Mouse (Mus musculus): ENCODE measurements around the gene Orai3.

The Orai3 gene

GRCm38 (mm10) chr7:127799738-127800137 is 30.1 kb downstream of the Orai3 start:
- DNase-seq (ENCODE audit: low read depth) = no peak

DNA sequence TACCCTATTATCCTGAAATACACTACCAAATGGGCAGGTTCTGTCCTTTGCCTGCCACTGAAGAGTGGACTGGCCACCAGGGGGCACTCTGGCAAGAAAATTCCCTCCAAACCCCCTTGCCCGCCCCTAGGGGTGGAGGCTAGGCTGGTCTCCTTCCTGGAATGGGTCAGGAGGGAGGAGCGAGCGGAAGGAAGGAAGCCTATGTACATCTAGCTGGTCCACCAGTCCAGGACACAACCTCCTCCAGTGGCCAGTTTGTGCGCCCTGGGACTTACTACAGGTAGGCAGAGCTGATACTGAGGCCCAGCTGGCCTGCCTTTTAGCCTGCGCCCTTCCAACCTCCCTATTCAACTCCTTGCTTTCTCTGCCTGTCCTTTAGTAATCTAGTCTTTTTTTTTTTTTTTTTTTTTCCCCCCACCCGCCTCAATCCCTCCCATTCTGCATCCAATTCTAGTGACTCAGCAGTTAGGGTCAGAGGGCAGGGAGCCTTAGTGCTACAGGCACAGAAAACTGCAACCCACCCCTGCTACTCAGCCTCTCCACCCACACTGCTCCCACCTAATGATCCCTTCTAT is 30.9 kb downstream of the Orai3 start, which contains the start of gene Hsd3b7:
Hsd3b7 (plus strand) TSS at position 170 of the 575 bp plus-strand sequence.
- DNase-seq (ENCODE audit: low read depth) = peak; percentile 82

DNA sequence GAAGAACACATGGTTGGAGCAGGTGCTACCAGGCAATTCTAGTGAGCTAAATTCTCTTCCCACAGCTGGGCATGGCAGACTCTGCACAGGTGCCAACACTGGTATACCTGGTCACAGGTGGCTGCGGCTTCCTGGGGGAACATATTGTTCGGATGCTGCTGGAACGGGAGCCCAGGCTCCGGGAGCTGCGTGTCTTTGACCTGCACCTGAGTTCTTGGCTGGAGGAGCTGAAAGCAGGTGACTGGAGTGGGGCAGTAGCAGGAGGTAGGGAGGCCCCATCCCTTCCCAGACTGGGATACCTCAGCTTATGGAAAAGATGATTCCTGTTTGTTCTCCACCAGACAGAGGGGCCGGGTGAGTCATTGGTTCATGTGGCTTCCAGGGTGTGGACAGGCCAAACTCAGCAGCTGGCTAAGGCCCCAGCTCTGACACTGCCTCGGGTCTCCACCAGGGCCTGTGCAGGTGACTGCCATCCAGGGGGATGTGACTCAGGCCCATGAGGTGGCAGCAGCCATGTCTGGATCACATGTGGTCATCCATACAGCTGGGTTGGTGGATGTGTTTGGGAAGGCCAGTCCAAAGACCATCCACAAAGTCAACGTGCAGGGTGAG is 31.5 kb downstream of the Orai3 start:
- no peak for DNase-seq (ENCODE audit: low read depth)

GRCm38 (mm10) chr7:127802313-127802712 is 32.7 kb downstream of the Orai3 start:
- DNase-seq (ENCODE audit: low read depth) = no peak

DNA sequence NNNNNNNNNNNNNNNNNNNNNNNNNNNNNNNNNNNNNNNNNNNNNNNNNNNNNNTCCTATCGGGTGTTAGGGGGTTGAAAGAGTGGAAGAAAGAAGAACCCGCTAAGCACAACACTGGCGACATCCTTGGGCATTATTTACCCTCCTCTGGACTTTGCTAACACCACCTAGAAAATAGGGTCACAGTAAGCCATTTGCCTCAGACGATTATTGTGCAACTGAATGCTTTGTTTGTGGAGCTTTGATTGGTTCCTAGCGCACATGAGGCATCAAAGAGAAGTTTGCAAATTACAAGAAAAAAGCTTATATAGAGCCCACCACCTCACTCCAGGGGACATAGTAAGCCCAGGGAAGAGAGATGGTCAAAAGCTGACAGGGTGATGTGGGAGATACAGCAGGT is 39.2 kb downstream of the Orai3 start:
- DNase-seq (ENCODE audit: low read depth) = no peak

GRCm38 (mm10) chr7:127809846-127810245 is 40.2 kb downstream of the Orai3 start:
- DNase-seq (ENCODE audit: low read depth) = no peak

GRCm38 (mm10) chr7:127810650-127811049 is 41.0 kb downstream of the Orai3 start:
- DNase-seq (ENCODE audit: low read depth) = no peak

- no peak for DNase-seq (ENCODE audit: low read depth)
Observed at GRCm38 (mm10) chr7:127811240-127811639, 41.6 kb downstream of the Orai3 start.

GRCm38 (mm10) chr7:127812292-127812691 is 42.7 kb downstream of the Orai3 start:
- no peak for DNase-seq (ENCODE audit: low read depth)

GRCm38 (mm10) chr7:127813821-127814220 is 44.2 kb downstream of the Orai3 start:
- no peak for DNase-seq (ENCODE audit: low read depth)

DNA sequence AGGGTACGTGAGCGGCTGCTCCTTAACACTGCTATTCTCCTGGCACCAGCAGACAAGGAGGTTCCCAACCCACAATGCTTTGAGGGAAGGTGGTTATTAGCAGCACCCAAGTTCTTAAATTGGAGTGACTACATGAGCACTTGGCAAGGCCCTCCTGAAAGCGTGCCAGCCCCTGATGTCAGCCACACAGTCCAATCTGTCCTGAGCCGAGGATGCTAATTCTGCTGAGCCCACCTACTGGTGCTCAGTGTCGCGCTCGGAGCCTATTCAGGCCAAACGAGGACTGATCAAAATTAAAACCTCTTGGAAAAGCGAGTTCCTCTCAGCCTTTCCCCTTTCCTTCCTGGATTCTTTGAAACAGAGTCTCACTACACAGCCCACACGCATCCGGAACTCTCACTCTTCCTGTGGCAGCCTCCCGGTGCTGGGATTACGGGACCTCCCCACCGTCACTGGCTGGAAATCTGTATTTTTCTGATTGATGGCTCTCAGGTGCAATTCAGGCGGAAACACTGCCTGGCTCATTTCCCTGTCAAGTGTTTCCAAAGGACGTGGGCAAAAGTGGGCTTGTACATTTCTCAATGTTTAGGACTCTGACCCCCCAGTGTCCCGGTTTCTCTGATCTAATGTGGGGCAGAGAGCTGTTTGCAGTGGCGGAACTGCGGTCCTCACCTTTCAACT is 44.8 kb downstream of the Orai3 start:
- DNase-seq (ENCODE audit: low read depth) = no peak

- DNase-seq (ENCODE audit: low read depth) = no peak
Observed at GRCm38 (mm10) chr7:127815116-127815665, 45.6 kb downstream of the Orai3 start.

DNA sequence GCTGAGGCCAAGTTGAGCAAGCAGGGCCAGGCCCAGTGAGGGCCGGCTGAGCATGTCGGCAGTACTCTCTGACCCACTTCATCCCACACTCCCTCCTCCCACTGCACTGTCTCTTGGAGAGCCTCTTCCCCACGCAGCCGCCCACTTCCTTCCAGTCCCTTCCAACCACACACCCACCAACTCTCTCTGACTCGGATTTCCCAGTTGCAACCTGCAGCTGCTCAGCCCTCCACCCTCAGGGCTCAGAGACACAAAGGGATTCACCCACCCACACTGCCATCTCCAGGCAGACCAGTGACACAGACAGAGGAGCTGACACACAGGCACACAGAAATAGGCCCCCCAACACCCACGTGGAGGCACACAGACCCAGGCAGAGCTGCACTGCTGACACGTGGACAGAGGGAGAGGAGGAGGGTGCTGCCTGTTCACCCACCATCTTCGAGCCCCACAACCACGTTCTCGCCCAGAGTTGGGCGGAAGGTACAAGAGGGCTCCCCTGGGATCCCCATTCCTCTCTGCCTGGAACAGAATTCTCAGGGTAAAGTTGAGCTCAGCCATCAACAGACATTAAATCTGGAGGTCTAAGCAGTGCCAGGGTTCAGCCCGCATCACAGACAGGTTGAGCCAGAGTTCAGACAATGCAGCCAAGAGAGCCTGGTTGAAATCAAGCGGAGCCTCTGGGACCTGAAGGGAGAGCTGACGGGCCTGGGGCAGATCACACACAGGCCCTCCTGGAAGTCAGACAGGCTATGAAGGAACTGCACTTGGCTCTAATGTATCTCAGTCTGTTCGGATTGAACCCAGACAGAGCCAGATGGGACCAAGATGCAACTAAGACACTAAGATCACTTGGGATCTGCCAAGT is 46.6 kb downstream of the Orai3 start:
- DNase-seq (ENCODE audit: low read depth) = no peak

- DNase-seq (ENCODE audit: low read depth) = no peak
Observed at GRCm38 (mm10) chr7:127817053-127817452, 47.4 kb downstream of the Orai3 start.

- no peak for DNase-seq (ENCODE audit: low read depth)
Observed at GRCm38 (mm10) chr7:127817776-127818175, 48.2 kb downstream of the Orai3 start.

DNA sequence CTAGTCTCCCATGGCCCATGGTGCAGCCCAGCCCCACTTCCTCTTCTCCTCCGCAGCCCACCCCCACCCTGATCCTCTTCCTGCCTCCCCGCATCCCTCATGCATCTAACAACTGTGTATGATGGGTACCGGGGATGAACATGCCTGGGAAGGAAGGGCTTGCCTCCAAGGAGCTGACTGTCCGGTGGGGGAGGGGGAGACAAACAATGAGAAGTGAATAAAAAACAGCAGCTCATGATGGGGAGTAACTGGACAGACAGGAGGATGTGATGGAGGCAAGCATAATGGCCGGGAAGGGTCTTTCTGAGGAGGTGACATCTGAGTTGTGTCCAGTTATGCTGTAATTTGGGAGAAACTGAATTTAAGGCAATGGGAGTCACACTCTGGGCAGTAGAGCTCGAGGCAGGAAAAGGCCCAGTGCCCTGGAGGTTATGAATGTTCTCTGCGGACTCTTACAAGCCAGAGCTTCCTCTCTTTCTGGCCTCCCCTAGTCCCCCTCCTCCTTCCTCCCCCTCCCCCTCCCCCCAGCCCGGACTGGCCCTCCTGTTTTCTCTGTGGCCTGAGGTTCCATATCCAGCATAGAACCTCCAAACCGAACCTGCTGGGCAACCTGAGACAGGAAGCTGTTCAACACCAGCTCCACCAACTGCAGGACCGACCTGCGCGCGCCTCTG is 51.4 kb downstream of the Orai3 start:
- DNase-seq (ENCODE audit: low read depth) = no peak

GRCm38 (mm10) chr7:127822494-127822893 is 52.9 kb downstream of the Orai3 start:
- no peak for DNase-seq (ENCODE audit: low read depth)

GRCm38 (mm10) chr7:127823236-127824171 is 53.9 kb downstream of the Orai3 start:
- DNase-seq (ENCODE audit: low read depth) = no peak

GRCm38 (mm10) chr7:127824176-127824871 is 54.7 kb downstream of the Orai3 start, which contains the start of the genes Stx4a and Stx1b:
Stx4a (plus strand) TSS chr7:127824294.
Stx1b (minus strand) TSS chr7:127824549.
- no peak for DNase-seq (ENCODE audit: low read depth)
